Mouse (Mus musculus): ENCODE data around the gene Reep3.

- TF ChIP-seq MAX (IDR thresholded peaks at IDR 0.05) (no peak), CTCF (IDR thresholded peaks at IDR 0.05; ENCODE audit: control insufficient read depth, insufficient read depth, insufficient read length) (no peak), USF1 (IDR thresholded peaks at IDR 0.05; ENCODE audit: low read depth) (no peak), MYOD1 (IDR thresholded peaks at IDR 0.05; ENCODE audit: control insufficient read depth, insufficient read length, low read depth) (no peak)
Measured at GRCm38 (mm10) chr10:67081206-67082007, 15.3 kb downstream of the Reep3 start.
